Mouse (Mus musculus) lung, postnatal 0 days (tissue): Measurements from ENCODE around the gene Gm20388.

ENCODE experiments used
- CTCF ChIP-seq: IDR thresholded peaks from 2 replicates; pipeline ENCODE4 v1.5.1; 2016; ENCODE audit warnings: antibody characterized with exemption, mild to moderate bottlenecking
- EP300 ChIP-seq: IDR thresholded peaks from 2 replicates; pipeline ENCODE4 v1.6.1; 2016; ENCODE audit warnings: antibody characterized with exemption, mild to moderate bottlenecking, control low read depth

- TF ChIP-seq CTCF (no peak), EP300 (no peak)
Measured at GRCm38 (mm10) chr8:123071176-123071575, 3160.5 kb downstream of the Gm20388 start.
